Mouse (Mus musculus) MEL (cell line): Measurements from ENCODE around the gene Usp11.

Experiments
- CTCF ChIP-seq, 3 experiments: IDR thresholded peaks in 2 of 3; conservative IDR thresholded peaks in 1 of 3; 2 replicates each; pipeline ENCODE4 v1.5.1; 2011 to 2012; ENCODE audit warnings: low read length in 3 of 3, low read depth in 2 of 3, mild to moderate bottlenecking in 2 of 3, improper control_type of control experiment in 1 of 3, inconsistent platforms in 1 of 3, mixed read lengths in 1 of 3, moderate library complexity in 1 of 3; ENCODE audit not compliant: control insufficient read depth in 1 of 3, insufficient read depth in 1 of 3, poor library complexity in 1 of 3, severe bottlenecking in 1 of 3
- E2F4 ChIP-seq: IDR thresholded peaks from 2 replicates; pipeline ENCODE4 v1.6.1; 2011; ENCODE audit warnings: low read depth, low read length, improper control_type of control experiment, borderline replicate concordance
- EP300 ChIP-seq, 2 experiments: IDR thresholded peaks; 2 replicates each; pipeline ENCODE4 v1.6.1; 2011; ENCODE audit warnings: improper control_type of control experiment in 2 of 2, low read length in 2 of 2, low read depth in 1 of 2, mild to moderate bottlenecking in 1 of 2
- GATA1 ChIP-seq: IDR thresholded peaks from 2 replicates; pipeline ENCODE4 v1.6.1; 2011; ENCODE audit warnings: low read depth, low read length, improper control_type of control experiment
- MAX ChIP-seq: IDR thresholded peaks from 2 replicates; pipeline ENCODE4 v1.6.1; 2011; ENCODE audit warnings: low read length, improper control_type of control experiment
- MAZ ChIP-seq: IDR thresholded peaks from 2 replicates; pipeline ENCODE4 v1.6.1; 2012; ENCODE audit warnings: low read depth, mild to moderate bottlenecking, inconsistent platforms, low read length, improper control_type of control experiment
- MXI1 ChIP-seq: IDR thresholded peaks from 2 replicates; pipeline ENCODE4 v1.6.1; 2011; ENCODE audit warnings: mild to moderate bottlenecking, low read depth, low read length, improper control_type of control experiment
- NELFE ChIP-seq: IDR thresholded peaks from 2 replicates; pipeline ENCODE4 v1.6.1; 2011; ENCODE audit warnings: low read depth, low read length, improper control_type of control experiment
- POLR2A ChIP-seq, 2 experiments: IDR thresholded peaks; 2 replicates each; pipeline ENCODE4 v1.6.1; 2011 to 2012; ENCODE audit warnings: low read length in 2 of 2, mild to moderate bottlenecking in 2 of 2, control low read depth in 1 of 2, improper control_type of control experiment in 1 of 2, low read depth in 1 of 2, moderate library complexity in 1 of 2; ENCODE audit not compliant: control insufficient read depth in 1 of 2, insufficient read depth in 1 of 2, poor library complexity in 1 of 2
- SIN3A ChIP-seq: IDR thresholded peaks from 2 replicates; pipeline ENCODE4 v1.6.1; 2012; ENCODE audit warnings: low read length, improper control_type of control experiment, inconsistent platforms
- SMC3 ChIP-seq: IDR thresholded peaks from 2 replicates; pipeline ENCODE4 v1.6.1; 2011; ENCODE audit warnings: low read depth, low read length, improper control_type of control experiment
- TAL1 ChIP-seq: IDR thresholded peaks from 2 replicates; pipeline ENCODE4 v1.6.1; 2012; ENCODE audit warnings: mild to moderate bottlenecking, inconsistent platforms, low read length, moderate library complexity, mixed read lengths
- ZKSCAN1 ChIP-seq: IDR thresholded peaks from 2 replicates; pipeline ENCODE4 v1.6.1; 2012; ENCODE audit warnings: low read depth, mild to moderate bottlenecking, inconsistent platforms, low read length, improper control_type of control experiment, moderate library complexity
- ZMIZ1 ChIP-seq: IDR thresholded peaks from 2 replicates; pipeline ENCODE4 v1.6.1; 2012; ENCODE audit warnings: low read depth, mild to moderate bottlenecking, inconsistent platforms, low read length, improper control_type of control experiment, moderate library complexity

DNA sequence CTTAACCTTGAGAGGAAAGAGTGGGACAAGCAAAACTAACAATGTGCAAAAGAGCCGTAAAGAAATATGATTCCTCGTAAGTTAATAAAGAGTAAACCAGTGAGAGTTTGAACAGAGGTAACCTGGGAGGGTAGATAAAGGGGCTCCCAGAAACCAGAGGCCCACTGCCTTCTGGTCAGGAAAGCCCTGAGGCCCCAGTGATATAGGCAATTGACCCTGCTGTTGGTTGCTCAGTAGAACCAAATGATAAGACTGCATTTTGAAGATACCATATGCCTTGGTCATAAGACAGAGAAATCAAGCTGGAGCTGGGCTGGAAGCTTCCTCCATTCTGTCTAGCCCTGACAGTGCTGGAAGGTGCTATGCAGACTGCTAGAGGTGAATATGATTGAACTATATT lies 45.1 kb downstream of the Usp11 start:
- TF ChIP-seq TAL1 (no peak), CTCF (IDR thresholded peaks at IDR 0.05 in 2 of 3, conservative IDR thresholded peaks at IDR 0.05 in 1 of 3; ENCODE audit: control insufficient read depth in 1 of 3, insufficient read depth in 1 of 3, low read depth in 2 of 3, low read length in 3 of 3, poor library complexity in 1 of 3, severe bottlenecking in 1 of 3) (no peak), POLR2A (IDR thresholded peaks at IDR 0.05; ENCODE audit: control insufficient read depth in 1 of 2, insufficient read depth in 1 of 2, low read depth in 1 of 2, low read length in 2 of 2, poor library complexity in 1 of 2) (no peak), MAX (no peak), NELFE (no peak), E2F4 (no peak), GATA1 (no peak), SIN3A (no peak), MAZ (no peak), SMC3 (no peak), ZKSCAN1 (no peak), MXI1 (no peak), ZMIZ1 (no peak), EP300 (IDR thresholded peaks at IDR 0.05; ENCODE audit: low read depth in 1 of 2, low read length in 2 of 2) (no peak)
